Comparison of ENCODE assay signal across 11 mouse cellular contexts in the genomic region with DNA sequence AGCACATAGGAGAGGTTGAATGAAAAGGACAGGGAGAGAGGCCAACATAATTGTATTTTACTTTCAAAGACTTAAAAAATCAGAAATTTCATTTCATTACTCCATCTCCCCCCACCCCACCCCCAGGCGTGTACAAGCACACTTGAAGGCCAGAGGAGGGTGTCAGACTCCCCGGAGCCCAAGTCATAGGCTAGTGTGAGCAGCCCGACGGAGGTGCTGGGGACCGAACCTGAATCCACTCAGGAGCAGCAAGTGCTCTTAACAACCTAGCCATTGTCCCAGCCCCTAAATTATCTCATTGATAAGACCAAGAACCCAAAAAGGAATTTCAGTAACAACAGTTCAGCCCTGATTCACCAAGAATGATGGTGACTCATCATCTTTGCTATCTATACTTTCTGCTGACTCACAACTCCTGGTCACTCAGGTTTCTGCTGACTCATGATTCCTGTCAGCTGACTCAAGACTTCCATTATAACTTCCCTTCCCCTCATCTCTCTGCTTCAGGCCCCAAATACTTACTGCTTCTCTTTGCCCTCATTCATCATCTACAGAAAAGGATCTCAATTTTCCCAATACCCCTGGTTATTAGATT. TPM values are rescaled to one million over a fixed set of nuclear protein-coding genes. Genes with fewer than 3 reads are reported as not detected.
DNase-seq lines count a peak whose midpoint lies in the region; ATAC-seq lines count a peak whose summit lies in the region.
"Had no signal": no experiment of that assay in that cellular context is flagged by ENCODE, and none has a peak within 500 bp of the region (broad histone marks: within the 10 kb centered on the region; RNA-seq: fewer than 3 reads in every experiment).

No protein-coding gene starts in this region.

- peaks cover 72% of the 10 kb centered on the region for H3K4me1 ChIP-seq in liver, embryonic 13.5 days (replicated peaks)

- WGBS in liver, embryonic 13.5 days (ENCODE audit: insufficient replicate concordance) = 59% methylated on average over 5 of the region's 5 CpGs

- H3K9ac ChIP-seq in liver, embryonic 13.5 days = peak overlapping the region; percentile 47; the same call in 1 of the 2 replicates

- no peak overlapping the region for H3K4me3 ChIP-seq in liver, embryonic 13.5 days (replicated peaks)

- ATAC-seq in liver, embryonic 13.5 days (ENCODE audit: low read depth) = peak; percentile 50

- no peaks in the 10 kb centered on the region for H3K9me3 ChIP-seq in liver, embryonic 13.5 days (replicated peaks)
- H3K9me3 ChIP-seq: megakaryocyte, embryonic 14.5 days had no signal

- H3K27me3 ChIP-seq in liver, embryonic 13.5 days = no peaks in the 10 kb centered on the region

- H3K36me3 ChIP-seq in liver, embryonic 13.5 days = peaks cover 57% of the 10 kb centered on the region

- H3K27ac ChIP-seq in liver, embryonic 13.5 days = peak overlapping the region; percentile 88

- DNase-seq in adrenal gland, adult (ENCODE audit: inconsistent age in 2 of 2, low spot score in 1 of 2) = peak; percentile 49 to 81
- DNase-seq in adrenal gland, postnatal 4 days (ENCODE audit: low spot score in 2 of 2) = no peak
- DNase-seq in 416B (ENCODE audit: low read depth) = peak; percentile 92
- DNase-seq in brain, adult 2 months (ENCODE audit: low read depth, low spot score) = peak; percentile 74
- DNase-seq in liver, embryonic 13.5 days = peak; percentile 64
- DNase-seq in urinary bladder, adult 2 months (ENCODE audit: low spot score) = no peak
- no peak for DNase-seq in layer of hippocampus, adult 18-20 months (ENCODE audit: low spot score in 2 of 2)
- no peak for DNase-seq in layer of hippocampus, adult 11-12 months (ENCODE audit: low spot score)
- DNase-seq: cerebellum, postnatal 14 days; thymus, postnatal 25 days had no signal

- peak overlapping the region; percentile 33 for H3K4me2 ChIP-seq in liver, embryonic 13.5 days

RNA-seq across cellular contexts. Expression of gene Rps15a, which starts 11.4 kb away (rescaled TPM):
- total RNA-seq in adrenal gland, postnatal 4 days (2021) = 1,000 to 10,000 TPM; 1,201 to 1,267 TPM
- 574 and 594 TPM in 2 replicates for polyA plus RNA-seq in liver, embryonic 13.5 days (2015; fragmentation: Nextera tagmentation; extraction: Ambion mirVana)
- 4,149 and 4,255 TPM in 2 replicates for polyA plus RNA-seq in urinary bladder, adult 2 months (2012; rRNA removed)
- 100 to 1,000 TPM; 397 to 411 TPM for total RNA-seq in layer of hippocampus, adult 18-20 months (2021)

RNA-seq across cellular contexts. Expression of gene Arl6ip1, which starts 24.9 kb away (rescaled TPM):
- total RNA-seq in adrenal gland, postnatal 4 days (2021) = 100 to 1,000 TPM; 171 to 180 TPM
- polyA plus RNA-seq in liver, embryonic 13.5 days (2015; fragmentation: Nextera tagmentation; extraction: Ambion mirVana) = 390 and 411 TPM in 2 replicates
- 128 and 139 TPM in 2 replicates for polyA plus RNA-seq in urinary bladder, adult 2 months (2012; rRNA removed)
- 100 to 1,000 TPM; 277 to 287 TPM for total RNA-seq in layer of hippocampus, adult 18-20 months (2021)

Comparison
In these comparisons a context has a peak if more than half of its experiments do, and no peak if none do; other contexts are left out.
1. DNase-seq: peak in adrenal gland, adult (2 of 2), 416B (single experiment), brain, adult 2 months (single experiment) and liver, embryonic 13.5 days (single experiment); none in adrenal gland, postnatal 4 days (0 of 2), urinary bladder, adult 2 months (single experiment), layer of hippocampus, adult 18-20 months (0 of 2) and layer of hippocampus, adult 11-12 months (single experiment).